Mouse (Mus musculus) heart, embryonic 12.5 days (tissue): ENCODE results near the gene Xpnpep2. TPM values are rescaled to one million over a fixed set of nuclear protein-coding genes. Genes with fewer than 3 reads are reported as not detected.

ENCODE experiments used
- ATAC-seq: fragments of 200-750 bp; cut with Nextera tagmentation; 2 replicates; pipeline ENCODE4 v1.8.0; 2017; ENCODE audit warnings: moderate TSS enrichment, moderate library complexity; ENCODE audit not compliant: insufficient number of reproducible peaks, low FRiP score
- H3K27ac ChIP-seq: fragments of 300-500 bp; sonication (generic); 2 replicates; pipeline ENCODE4 v1.5.1; 2016; ENCODE audit warnings: mild to moderate bottlenecking, moderate library complexity; ENCODE audit not compliant: poor library complexity, severe bottlenecking
- H3K27me3 ChIP-seq: fragments of 300-500 bp; sonication (generic); replicated peaks from 2 replicates; pipeline ENCODE4 v1.6.1; 2016; ENCODE audit warnings: mild to moderate bottlenecking, moderate library complexity
- H3K36me3 ChIP-seq: fragments of 300-500 bp; sonication (generic); 2 replicates; pipeline ENCODE4 v1.6.1; 2016; ENCODE audit warnings: mild to moderate bottlenecking, moderate library complexity
- H3K4me1 ChIP-seq: fragments of 300-500 bp; sonication (generic); replicated peaks from 2 replicates; pipeline ENCODE4 v1.6.1; 2016; ENCODE audit warnings: mild to moderate bottlenecking
- H3K4me2 ChIP-seq: fragments of 300-500 bp; sonication (generic); 2 replicates; pipeline ENCODE4 v1.6.1; 2016; ENCODE audit warnings: mild to moderate bottlenecking, moderate library complexity
- H3K4me3 ChIP-seq: fragments of 300-500 bp; sonication (generic); 2 replicates; pipeline ENCODE4 v1.5.1; 2016; ENCODE audit warnings: mild to moderate bottlenecking
- H3K9ac ChIP-seq: fragments of 300-500 bp; sonication (generic); 2 replicates; pipeline ENCODE4 v1.6.1; 2016; ENCODE audit warnings: mild to moderate bottlenecking, moderate library complexity
- H3K9me3 ChIP-seq: fragments of 300-500 bp; sonication (generic); replicated peaks from 2 replicates; pipeline ENCODE4 v1.6.1; 2016; ENCODE audit warnings: mild to moderate bottlenecking, moderate library complexity
- WGBS: fragments of 180-500 bp; shearing (Covaris S2); methylation state at CpG from one replicate; pipeline ENCODE4 v1.1.7; 2016; 5-methylcytosine and 5-hydroxymethylcytosine counted together
- polyA plus RNA-seq: library from polyadenylated mRNA; unstranded; fragments of >200 nt; fragmentation: Nextera tagmentation; extraction: Ambion mirVana; gene quantifications from 2 replicates; pipeline ENCODE4 v1.2.1, GENCODE M21; 2016

Xpnpep2 gene
- polyA plus RNA-seq, 1 experiment from 2014 or later, result 0.41 TPM

- no peak overlapping the region for H3K4me3 ChIP-seq
- no peak for ATAC-seq
- no peak overlapping the region for H3K9ac ChIP-seq
- no peaks in the 10 kb centered on the region for H3K4me1 ChIP-seq
- no peak overlapping the region for H3K27ac ChIP-seq
- H3K27me3 ChIP-seq, result peaks cover 18% of the 10 kb centered on the region
- WGBS, result 76% methylated on average over 6 of the region's 6 CpGs
- no peaks in the 10 kb centered on the region for H3K36me3 ChIP-seq
- no peak overlapping the region for H3K4me2 ChIP-seq
- no peaks in the 10 kb centered on the region for H3K9me3 ChIP-seq
Observed at GRCm38 (mm10) chrX:48126903-48127476, 18.5 kb downstream of the Xpnpep2 start.

GRCm38 (mm10) chrX:48127502-48128218 is 19.1 kb downstream of the Xpnpep2 start:
- 74% methylated on average over 6 of the region's 6 CpGs for WGBS
- H3K4me1 ChIP-seq, result no peaks in the 10 kb centered on the region
- H3K27me3 ChIP-seq, result peaks cover 17% of the 10 kb centered on the region
- H3K9ac ChIP-seq, result no peak overlapping the region
- H3K4me3 ChIP-seq, result no peak overlapping the region
- no peaks in the 10 kb centered on the region for H3K36me3 ChIP-seq
- no peak for ATAC-seq
- H3K9me3 ChIP-seq, result no peaks in the 10 kb centered on the region
- no peak overlapping the region for H3K27ac ChIP-seq
- H3K4me2 ChIP-seq, result no peak overlapping the region

GRCm38 (mm10) chrX:48129167-48129566 is 20.6 kb downstream of the Xpnpep2 start:
- ATAC-seq, result no peak
- Histone ChIP-seq H3K27me3 (peaks cover 6% of the 10 kb centered on the region; the same call in 1 of the 2 replicates), H3K36me3 (no peaks in the 10 kb centered on the region), H3K9me3 (no peaks in the 10 kb centered on the region), H3K27ac (no peak overlapping the region), H3K9ac (no peak overlapping the region), H3K4me3 (no peak overlapping the region), H3K4me2 (no peak overlapping the region), H3K4me1 (no peaks in the 10 kb centered on the region)
- 60% methylated on average over 1 of the region's 1 CpGs for WGBS

- H3K4me3 ChIP-seq, result no peak overlapping the region
- WGBS, result 87% methylated on average over 4 of the region's 4 CpGs
- H3K27ac ChIP-seq, result no peak overlapping the region
- no peak for ATAC-seq
- no peak overlapping the region for H3K4me2 ChIP-seq
- no peaks in the 10 kb centered on the region for H3K9me3 ChIP-seq
- H3K4me1 ChIP-seq, result no peaks in the 10 kb centered on the region
- H3K36me3 ChIP-seq, result no peaks in the 10 kb centered on the region
- H3K27me3 ChIP-seq, result 0 out of 2 replicates have a peak, but pooled peaks cover 10% of the 10 kb centered on the region
- H3K9ac ChIP-seq, result no peak overlapping the region
Observed at GRCm38 (mm10) chrX:48136935-48137334, 28.4 kb downstream of the Xpnpep2 start.

- no peak overlapping the region for H3K27ac ChIP-seq
- ATAC-seq, result no peak
- H3K27me3 ChIP-seq, result 0 out of 2 replicates have a peak, but pooled peaks cover 10% of the 10 kb centered on the region
- WGBS, result 56% methylated on average over 6 of the region's 6 CpGs
- no peaks in the 10 kb centered on the region for H3K4me1 ChIP-seq
- H3K36me3 ChIP-seq, result no peaks in the 10 kb centered on the region
- H3K9me3 ChIP-seq, result no peaks in the 10 kb centered on the region
- no peak overlapping the region for H3K4me2 ChIP-seq
- no peak overlapping the region for H3K4me3 ChIP-seq
- H3K9ac ChIP-seq, result no peak overlapping the region
Observed at GRCm38 (mm10) chrX:48138011-48138410, 29.5 kb downstream of the Xpnpep2 start.

- H3K27ac ChIP-seq, result no peak overlapping the region
- no peaks in the 10 kb centered on the region for H3K4me1 ChIP-seq
- no peak overlapping the region for H3K4me3 ChIP-seq
- 0 out of 2 replicates have a peak, but pooled peaks cover 10% of the 10 kb centered on the region for H3K27me3 ChIP-seq
- no peaks in the 10 kb centered on the region for H3K36me3 ChIP-seq
- no peak overlapping the region for H3K4me2 ChIP-seq
- H3K9me3 ChIP-seq, result no peaks in the 10 kb centered on the region
- no peak for ATAC-seq
- WGBS, result 47% methylated on average over 7 of the region's 7 CpGs
- no peak overlapping the region for H3K9ac ChIP-seq
Observed at GRCm38 (mm10) chrX:48138539-48139275, 30.2 kb downstream of the Xpnpep2 start.

GRCm38 (mm10) chrX:48139368-48140285 is 31.1 kb downstream of the Xpnpep2 start:
- Histone ChIP-seq H3K9me3 (no peaks in the 10 kb centered on the region), H3K36me3 (no peaks in the 10 kb centered on the region), H3K9ac (no peak overlapping the region), H3K27ac (no peak overlapping the region), H3K4me1 (no peaks in the 10 kb centered on the region), H3K4me2 (no peak overlapping the region), H3K27me3 (0 out of 2 replicates have a peak, but pooled peaks cover 10% of the 10 kb centered on the region), H3K4me3 (no peak overlapping the region)
- ATAC-seq, result no peak
- 56% methylated on average over 14 of the region's 14 CpGs for WGBS

GRCm38 (mm10) chrX:48140286-48140877 is 31.9 kb downstream of the Xpnpep2 start:
- Histone ChIP-seq H3K4me1 (no peaks in the 10 kb centered on the region), H3K4me3 (no peak overlapping the region), H3K27ac (no peak overlapping the region), H3K36me3 (no peaks in the 10 kb centered on the region), H3K9ac (no peak overlapping the region), H3K27me3 (0 out of 2 replicates have a peak, but pooled peaks cover 8% of the 10 kb centered on the region), H3K4me2 (no peak overlapping the region), H3K9me3 (no peaks in the 10 kb centered on the region)
- no peak for ATAC-seq
- WGBS, result 40% methylated on average over 3 of the region's 3 CpGs

GRCm38 (mm10) chrX:48141481-48141880 is 33.0 kb downstream of the Xpnpep2 start:
- H3K27me3 ChIP-seq, result 0 out of 2 replicates have a peak, but pooled peaks cover 5% of the 10 kb centered on the region
- WGBS, result 53% methylated on average over 6 of the region's 6 CpGs
- no peaks in the 10 kb centered on the region for H3K36me3 ChIP-seq
- ATAC-seq, result no peak
- H3K4me3 ChIP-seq, result no peak overlapping the region
- H3K9me3 ChIP-seq, result no peaks in the 10 kb centered on the region
- H3K4me2 ChIP-seq, result no peak overlapping the region
- H3K9ac ChIP-seq, result no peak overlapping the region
- H3K27ac ChIP-seq, result no peak overlapping the region
- no peaks in the 10 kb centered on the region for H3K4me1 ChIP-seq
